Mouse (Mus musculus) liver, adult 2 months (tissue): ENCODE measurements at regions not wholly inside any gene's neighbourhood (a gene's known extent, or its start where the extent isn't known, plus 50 kb on each side); places are given as distances from the start of the nearest gene placed in this dataset.

Source experiments
- CTCF ChIP-seq: fragments of 200-500 bp; IDR thresholded peaks from 2 replicates; pipeline ENCODE4 v1.5.1; 2011; ENCODE audit warnings: low read depth, low read length, control low read depth
- POLR2A ChIP-seq: fragments of 200-500 bp; IDR thresholded peaks from 2 replicates; pipeline ENCODE4 v1.6.1; 2011; ENCODE audit warnings: low read length, control low read depth; ENCODE audit not compliant: insufficient read depth; ENCODE audit errors: extremely low read depth

- TF ChIP-seq CTCF (no peak), POLR2A (no peak)
Measured at GRCm38 (mm10) chr16:72215360-72216013, 92.6 kb upstream of the Robo1 start.
